Mouse (Mus musculus): Measurements from ENCODE around the gene Coq8b.
A peak's percentile ranks its signal among the peaks of the same experiment; 100 is the strongest.
"Not testable (repeated sequence)": the region's sequence is repeated elsewhere in the genome, so short reads cannot be mapped to it uniquely, and the experiment has no call there.

Coq8b gene

DNA sequence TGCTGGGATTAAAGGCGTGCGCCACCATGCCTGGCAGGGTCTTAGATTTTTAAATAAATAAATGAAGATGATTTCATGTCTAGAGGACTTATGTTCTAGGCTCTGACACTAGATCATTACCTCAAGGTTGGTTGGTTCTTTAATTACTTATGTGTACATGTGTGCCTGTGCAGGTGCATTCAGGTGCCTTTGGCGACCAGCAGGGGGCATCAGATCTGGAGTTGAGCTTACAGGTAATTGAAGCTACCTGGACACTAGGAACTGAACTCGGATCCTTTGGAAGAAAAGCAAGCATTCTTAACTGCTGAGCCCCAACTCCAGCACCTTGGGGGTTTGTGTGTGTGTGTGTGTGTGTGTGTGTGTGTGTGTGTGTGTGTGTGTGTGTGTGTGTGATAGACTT is 2.0 kb upstream of the Coq8b start:
- no peak for DNase-seq

DNA sequence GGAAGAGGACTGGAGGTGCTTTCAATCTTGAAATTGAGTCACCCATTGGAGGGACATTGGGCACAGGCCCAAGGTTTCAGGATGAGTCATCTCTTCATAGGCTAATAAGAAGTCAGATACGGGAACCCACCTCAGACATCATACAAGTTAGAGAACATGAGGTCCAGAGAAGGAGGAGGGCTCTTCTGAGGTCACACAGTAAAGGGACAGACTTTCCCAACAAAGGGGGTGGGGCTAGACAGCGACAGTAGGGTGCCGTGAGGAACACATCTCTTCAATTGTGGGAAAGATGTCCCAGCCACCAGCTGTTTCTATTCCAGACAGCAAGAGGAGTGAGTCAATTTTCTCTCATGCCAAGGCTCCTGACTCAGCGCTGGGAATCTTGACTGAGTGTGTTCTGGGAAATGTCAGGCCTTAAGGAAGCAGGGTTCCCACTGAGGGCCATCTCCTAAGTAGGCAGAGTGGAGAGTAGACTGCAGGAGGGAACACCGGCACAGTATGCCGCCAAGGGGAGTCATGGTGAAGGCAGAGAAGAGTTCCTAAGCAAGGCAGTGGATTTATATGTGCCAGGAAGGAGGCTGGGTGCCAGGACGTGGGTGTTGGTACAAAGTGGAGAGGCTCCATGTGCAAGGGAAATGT is 1.0 kb upstream of the Coq8b start:
- DNase-seq, result no peak

DNA sequence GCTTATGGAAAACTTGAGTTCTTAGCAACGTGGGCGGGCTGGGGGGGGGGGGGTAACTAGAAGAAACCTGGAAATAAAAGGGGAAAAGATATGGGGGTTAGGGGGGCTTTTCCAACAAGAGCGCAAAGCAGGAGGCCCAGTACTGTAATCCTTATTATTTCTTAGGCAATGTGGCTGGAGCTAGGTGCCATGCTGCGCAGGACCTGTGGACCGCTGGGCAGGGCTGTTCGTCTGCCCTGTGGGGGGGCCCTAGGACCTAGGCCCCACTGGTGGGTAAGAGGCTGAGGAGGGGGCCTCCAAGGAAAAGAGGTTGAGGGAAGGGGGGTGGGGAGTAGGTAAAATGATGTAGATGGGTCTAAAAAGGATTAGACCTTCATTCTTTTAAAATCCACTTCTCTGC is 477 bp downstream of the Coq8b start:
- DNase-seq, result no peak

DNA sequence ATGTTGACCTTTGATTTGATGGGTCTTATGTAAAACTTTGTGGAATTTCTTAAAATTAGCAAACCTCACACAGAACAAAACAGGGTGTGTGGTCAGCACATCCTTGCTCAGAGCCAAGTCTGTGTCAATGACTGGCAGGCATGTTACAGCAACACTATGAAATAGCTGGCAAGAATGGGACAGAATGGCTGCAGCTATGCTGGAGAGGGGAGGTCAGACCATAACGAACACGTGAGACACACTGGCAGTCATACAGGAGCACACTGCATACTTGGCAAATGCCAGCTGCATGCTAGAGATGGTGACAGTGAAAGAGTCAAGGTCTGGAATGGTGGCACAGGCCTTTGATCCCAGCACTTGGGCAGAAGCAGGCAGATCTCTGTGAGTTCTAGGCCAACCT is 2.9 kb downstream of the Coq8b start:
- DNase-seq, result no peak

DNA sequence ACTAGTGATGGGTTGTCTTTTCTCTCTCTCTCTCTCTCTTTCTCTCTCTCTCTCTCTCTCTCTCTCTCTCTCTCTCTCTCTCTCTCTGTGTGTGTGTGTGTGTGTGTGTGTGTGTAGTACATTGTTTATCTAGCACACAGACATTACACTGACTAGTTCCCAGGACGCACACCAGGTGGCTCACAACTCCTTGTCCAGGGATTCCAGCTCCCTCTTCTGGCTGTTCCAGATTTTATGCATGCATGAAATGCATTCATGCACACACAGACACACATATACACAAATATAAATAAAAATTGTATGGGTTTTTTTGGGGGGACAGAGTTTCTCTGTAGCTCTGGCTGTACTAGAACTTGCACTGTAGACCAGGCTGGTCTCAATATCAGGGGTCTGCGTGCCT is 4.7 kb downstream of the Coq8b start:
- DNase-seq, result no peak

DNA sequence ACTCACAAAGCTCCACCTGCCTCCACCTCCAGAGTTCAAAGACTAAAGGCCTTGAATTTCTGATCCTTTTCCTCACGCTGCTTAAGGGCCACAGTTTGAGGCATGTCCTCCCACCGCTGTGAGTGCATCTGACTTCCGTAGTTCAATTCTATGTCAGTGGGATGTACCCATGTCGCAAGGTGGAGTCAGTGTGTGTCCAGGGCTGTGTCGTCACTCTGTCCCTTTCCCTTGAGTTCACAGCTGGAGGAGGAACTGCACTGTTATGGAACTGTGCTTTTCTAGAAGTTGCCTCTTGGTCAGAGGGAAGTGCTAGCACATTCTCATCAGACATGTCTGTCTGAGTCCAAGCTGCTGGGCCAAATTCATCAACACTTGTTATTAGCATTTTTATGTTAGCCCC is 5.7 kb downstream of the Coq8b start:
- DNase-seq, result no peak

DNA sequence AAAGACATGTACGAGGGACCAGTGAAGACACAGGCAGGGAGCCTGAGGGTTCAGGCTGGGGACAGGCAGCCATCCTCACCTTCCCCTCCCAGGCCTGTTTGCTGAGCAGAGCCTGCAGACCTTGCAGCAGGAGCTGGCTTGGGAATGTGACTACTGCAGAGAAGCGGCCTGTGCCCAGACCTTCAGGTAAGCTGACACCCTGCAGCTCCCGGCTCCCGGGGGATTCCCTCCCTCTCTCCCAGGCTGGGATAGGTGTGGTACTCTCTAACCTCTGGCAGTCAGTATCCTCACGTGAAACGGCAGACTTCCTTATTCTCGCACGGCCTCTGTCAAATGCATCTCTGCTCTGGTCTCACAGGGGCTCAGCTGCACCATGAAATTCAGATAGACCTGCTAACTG is 10.4 kb downstream of the Coq8b start:
- no peak for DNase-seq

DNA sequence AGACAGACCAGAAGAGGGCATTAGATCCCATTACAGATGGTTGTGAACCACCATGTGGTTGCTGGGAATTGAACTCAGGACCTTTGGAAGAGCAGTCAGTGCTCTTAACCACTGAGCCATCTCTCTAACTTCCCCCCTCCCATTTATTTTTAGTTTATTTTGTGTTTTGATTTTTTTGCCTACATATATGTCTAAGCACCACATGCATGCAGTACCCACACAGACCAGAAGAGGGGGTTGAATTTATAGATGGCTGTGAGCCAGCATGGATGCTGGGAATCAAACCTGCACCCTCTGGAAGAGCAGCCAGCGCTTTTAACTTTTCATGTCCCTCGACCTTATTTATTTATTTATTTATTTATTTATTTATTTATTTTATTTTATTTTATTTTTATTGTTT is 11.3 kb downstream of the Coq8b start:
- DNase-seq, result not testable (repeated sequence)

DNA sequence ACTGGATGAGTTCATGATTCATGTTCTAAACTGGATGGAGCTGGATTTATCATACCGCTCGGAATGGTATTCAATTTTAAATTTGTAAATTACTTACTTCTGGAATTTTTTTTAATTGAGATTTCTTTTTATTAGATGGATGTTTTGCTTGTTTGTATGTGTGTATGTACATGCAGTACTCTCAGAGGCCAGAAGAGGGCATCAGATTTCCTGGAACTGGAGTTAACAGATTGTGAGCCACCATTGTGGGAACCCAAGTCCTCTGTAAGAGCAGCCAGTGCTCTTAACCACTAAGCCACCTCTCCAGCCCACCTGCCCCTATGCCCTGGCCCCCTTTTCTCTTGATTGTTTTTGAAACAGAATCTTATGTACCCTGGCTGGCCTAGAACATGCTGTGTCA is 16.3 kb downstream of the Coq8b start:
- peak in 1 of 2 experiments; percentile 49 for DNase-seq

DNA sequence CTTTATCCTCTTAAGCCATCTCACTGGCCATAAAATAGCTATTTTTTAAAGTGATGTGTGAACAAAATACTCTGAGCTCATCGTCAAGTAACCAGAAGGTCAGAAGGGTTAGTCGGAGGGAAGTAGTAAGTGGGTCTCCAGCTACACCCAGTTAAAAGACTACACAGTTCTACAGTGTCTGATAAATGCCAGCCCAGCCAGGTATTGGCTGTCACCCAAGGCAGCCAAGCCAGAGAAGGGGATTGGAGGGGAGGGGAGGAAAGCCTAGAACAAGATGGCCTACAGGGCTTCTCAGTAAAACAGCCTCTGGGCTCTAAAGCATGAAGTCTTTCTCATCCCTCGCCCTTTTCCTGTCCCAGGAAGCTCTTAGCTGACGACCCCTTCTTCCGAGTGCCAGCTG is 17.1 kb downstream of the Coq8b start:
- DNase-seq, result no peak

DNA sequence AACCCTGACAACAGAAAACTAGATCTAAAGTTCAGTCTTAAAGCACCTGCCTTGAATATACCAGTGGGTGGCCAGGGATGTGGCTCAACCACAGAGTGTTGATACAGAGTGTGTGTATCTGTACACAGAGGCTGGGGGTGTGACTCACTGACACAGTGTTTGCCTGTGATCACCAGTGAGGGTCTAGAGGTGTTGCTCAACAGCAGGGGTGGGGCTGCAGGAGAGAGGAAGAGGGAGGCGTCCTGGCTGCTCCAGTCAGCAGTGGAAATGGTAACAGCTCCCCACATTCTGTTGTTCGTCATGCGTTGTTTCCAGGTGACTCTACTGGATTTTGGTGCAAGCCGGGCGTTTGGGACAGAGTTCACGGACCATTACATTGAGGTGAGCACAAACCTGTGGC is 19.1 kb downstream of the Coq8b start:
- no peak for DNase-seq

DNA sequence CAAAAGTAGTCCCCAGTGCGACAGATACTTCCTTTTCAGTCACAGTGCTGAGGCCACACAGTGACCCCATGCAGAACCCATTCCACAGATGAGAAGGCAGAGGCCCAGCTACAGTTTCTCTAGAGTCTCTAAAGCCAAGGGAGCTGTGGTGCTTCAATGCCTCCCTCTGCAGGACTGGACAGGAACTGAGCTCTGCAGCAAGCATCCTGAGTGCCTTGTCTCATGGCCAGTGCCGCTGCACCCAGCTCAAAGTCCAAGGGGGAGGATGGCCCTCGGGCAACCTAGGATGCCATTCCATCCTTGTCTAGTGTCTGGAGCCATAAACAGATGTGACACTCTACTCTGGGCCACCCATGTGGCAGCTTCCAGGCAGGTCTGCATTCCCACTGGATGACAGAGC is 22.9 kb downstream of the Coq8b start:
- peak in 1 of 2 experiments; percentile 47 for DNase-seq

DNA sequence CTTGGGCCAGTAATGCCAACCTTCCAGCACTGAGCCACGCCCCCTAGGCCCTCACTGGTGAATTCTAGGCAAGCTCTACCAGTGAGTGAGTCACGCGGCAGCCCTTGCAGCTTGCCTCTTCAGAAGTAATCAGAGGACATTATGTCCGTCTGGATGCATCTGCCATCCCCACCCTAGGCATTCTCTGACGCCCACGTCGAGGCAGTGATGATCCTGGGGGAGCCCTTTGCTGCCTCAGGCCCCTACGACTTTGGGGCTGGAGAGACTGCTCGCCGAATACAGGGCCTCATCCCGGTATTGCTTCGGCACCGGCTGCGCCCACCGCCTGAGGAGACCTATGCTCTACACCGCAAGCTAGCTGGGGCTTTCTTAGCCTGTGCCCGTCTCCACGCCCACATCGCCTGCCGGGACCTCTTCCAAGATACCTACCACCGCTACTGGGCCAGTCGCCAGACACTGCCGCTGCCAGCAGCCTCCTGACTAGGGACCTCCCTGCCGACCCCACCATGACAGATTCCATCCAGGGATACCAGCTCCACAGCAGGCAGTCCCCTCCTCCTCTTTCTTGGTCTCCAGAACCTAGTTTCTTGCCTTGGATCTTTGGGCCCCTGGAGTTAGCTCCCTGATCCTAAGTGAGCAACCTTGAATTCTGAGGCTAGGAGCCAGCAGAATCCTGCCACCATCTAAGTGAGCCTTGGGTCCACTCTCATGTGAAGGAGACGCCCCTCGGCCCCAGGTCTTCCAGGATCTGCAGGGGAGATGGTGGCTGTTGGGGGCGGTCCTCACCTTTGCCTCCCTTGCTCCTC is 24.4 kb downstream of the Coq8b start:
- DNase-seq, result peak; percentile 76

DNA sequence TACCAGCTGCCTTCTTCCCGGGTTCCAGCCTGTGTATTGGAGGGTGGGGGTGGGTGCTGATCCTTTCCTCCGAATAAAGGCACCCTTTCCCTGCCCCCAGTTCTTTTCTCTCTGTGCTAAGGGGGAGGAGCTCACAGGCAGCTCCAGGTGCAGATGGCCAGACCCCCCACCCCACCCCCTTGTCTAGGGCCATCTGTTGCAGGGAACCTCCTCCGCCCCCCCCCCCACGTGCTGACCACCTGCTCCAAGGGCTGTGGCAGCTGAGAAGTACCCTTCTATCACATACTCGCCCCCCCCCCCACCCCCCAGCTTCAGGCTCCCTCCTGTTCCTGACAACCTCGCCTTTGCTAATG is 25.0 kb downstream of the Coq8b start:
- peak in 1 of 2 experiments; percentile 58 for DNase-seq

DNA sequence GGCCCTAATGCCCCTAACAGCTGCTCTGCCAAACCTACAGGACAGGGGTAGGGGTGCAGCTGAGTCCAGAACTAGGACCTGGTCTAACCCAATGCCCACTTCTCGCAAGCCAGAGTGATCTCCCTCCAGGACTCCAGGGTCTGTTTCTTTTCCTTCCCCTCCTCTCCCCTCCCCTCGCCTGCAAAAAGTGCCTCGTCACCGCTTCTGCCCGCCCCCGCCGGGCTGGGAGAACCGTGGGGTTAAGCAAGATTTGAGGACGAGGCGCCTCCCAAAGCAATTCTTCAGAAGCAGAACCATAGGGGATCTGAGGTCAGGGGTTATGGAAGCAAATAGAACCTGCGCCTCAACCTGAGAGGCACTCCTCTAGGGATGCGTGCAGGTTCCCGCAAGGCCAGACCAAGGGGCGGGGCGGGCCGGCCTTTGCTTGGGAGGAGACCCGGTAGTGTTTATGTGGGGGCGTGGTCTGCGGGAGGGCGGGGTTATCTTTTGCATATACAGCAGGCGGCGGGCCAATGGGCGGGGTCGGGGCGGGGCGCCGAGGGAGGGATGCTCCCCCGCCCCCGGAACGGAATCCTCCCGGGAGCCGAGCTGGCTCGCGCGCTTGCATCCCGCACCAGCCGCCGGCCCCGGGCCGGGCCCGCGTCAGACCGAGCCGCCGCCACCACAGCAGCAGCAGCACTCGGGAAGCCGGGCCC is 25.5 kb downstream of the Coq8b start, which contains the start of gene Numbl:
Gene Numbl (plus strand): TSS at position 229 of the 695 bp plus-strand sequence.
- DNase-seq, result peak; percentile 95 to 97

DNA sequence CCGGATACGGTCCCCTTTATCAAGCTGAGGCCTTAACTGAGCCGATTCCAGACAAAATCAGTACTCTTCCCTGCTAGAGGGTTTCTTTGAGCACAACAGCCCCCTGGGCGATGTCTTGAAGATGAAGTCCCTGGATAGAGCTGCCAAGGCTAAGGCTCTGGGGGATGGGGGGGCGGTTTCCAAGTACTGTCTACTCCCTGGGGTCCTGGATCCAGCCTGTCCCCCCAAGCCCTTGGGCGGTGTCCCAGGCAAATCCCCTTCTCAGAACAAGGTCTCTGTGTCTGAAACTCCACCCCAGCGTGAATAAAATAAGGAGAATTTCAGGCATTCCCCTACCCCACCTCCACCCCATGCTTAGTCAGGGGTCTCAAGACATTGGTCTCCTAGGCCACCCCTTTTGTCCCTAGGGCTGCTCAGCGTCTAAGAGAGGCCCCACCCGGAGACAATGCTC is 26.5 kb downstream of the Coq8b start:
- peak; percentile 28 to 31 for DNase-seq

DNA sequence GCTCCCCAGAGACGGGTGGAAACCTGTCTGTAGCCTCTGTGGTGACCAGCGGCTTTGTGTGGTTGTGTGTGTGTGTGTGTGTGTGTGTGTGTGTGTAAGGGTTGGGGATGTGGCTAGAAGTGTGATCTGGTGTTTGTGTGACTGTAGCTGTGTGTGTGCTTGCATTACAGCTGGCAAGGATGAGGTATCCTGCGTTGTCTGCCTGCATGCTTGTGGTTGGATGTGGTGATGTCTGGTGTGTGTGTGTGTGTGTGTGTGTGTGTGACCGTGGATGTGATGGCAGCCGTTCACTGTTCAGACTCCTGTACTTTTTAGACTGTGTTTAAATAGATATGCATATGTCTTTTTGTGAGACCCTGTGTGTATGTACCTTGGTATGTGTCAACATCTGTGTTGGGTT is 26.9 kb downstream of the Coq8b start:
- peak in 1 of 2 experiments; percentile 26 for DNase-seq

DNA sequence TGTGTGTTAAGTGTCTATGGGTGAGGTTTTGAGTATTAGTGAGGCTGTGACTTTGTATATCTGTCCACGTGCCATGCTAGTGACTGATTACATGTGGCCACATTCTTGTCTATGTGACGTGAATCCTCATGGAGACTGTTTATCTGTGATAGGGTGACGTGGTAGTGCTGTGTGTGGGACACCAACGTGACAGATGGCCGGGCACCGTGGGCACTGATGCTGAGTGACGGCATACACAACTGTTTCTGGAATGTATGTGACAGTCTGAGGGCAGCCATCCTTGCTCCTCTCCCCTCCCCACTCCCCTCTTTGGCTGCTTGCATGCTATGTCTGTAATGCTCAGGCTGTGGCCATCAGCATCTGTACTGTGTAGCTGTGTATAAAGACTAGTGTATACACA is 28.0 kb downstream of the Coq8b start:
- DNase-seq, result peak; percentile 31 to 35

DNA sequence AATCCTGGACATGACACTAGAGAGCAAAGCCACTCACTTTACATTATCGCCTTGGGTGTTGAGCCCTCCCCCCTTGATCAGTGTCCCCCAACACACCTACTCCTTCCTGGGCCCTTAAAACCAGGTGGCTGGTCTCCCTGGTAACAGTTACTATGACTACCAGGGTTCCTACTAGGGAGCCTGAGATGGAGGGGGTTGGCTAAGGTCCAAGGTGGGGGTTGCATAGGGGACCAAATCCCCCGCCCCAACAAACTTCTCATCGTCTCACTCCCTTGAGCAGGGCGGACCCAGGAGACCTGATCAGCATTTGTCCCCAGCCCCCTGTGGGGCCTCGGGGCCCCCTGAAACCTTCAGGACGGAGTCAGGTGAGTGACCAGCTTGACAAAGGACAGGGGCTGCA is 29.1 kb downstream of the Coq8b start:
- DNase-seq, result no peak

DNA sequence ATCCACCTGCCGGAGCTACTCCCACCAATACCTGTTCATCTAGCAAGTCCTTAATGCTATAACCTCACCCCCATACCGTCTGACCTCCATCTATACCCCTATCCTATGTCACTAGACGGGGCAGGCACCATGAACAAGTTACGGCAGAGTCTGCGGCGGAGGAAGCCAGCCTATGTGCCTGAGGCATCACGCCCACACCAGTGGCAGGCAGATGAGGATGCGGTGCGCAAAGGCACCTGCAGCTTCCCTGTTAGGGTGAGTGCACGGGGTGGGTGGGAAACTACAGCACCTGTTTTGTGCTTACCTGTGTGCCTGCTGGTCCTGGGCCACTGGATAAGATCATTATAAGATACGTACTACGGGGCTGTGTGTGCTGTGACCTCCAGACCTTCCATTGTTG is 31.9 kb downstream of the Coq8b start:
- no peak for DNase-seq

DNA sequence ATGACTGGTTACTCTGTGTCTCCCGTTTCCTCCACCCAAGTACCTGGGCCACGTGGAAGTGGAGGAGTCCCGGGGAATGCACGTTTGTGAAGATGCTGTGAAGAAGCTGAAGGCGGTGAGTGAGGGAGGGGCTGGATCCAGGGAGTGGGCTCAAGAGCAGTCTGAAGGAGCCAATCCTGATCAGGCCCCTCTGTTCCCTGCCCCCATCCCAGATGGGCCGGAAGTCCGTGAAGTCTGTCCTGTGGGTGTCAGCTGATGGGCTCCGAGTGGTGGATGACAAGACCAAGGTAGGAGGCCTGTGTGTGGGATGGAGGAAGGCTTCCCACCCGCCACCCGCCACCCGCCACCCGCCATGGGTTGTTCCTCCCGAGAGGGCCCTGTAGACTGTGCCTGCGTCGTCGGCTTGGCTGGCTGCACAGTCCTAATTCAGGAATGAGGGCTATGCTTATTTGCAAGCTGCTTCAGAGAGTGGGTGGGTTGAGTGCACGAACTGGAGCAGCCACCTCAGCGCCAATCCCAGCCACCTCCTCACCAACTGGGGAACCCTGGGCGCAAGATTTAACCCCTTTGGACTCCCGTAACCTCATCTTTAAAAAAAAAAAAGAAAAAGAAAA is 33.8 kb downstream of the Coq8b start:
- DNase-seq, result no peak

DNA sequence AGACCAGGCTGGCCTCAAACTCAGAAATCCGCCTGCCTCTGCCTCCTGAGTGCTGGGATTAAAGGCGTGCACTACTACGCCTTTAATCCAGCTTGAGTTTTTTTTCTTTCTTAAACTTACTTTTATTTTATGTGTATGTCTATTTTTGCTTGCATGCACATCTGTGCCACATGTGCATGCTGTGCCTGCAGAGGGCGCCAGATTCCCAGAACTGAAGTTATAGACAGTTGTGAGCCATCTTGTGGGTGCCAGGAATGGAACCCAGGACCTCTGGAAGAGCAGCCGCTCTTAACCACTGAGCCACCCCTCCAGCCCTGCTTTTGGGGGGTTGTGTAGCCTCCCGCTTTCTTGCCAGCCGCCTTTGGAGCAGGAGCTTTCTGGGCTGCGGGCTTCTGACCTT is 38.6 kb downstream of the Coq8b start:
- DNase-seq, result no peak

DNA sequence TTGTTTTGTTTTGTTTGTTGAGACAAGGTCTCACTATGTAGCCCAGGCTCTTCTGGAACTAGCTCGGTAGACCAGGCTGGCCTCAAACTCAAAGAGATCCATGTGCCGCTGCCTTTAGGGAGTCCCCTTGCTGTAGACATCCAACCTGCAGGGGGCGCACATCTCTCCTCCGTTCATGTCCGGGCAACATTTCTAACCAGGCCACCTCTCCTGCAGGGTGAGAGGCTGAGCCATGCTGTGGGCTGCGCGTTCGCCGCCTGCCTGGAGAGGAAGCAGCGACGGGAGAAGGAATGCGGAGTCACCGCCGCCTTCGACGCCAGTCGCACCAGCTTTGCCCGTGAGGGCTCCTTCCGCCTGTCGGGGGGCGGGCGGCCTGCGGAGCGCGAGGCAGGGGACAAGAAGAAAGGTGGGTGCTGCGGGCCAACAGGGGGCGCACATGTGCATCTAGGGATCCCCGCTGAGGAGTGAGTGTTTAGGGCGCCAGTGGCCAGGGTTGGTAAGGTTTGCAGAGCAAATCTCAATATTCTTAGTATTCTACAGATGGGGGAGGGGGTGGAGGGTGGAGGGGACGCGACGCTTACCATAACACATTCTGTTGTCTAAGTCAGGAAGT is 41.0 kb downstream of the Coq8b start:
- peak in 1 of 2 experiments; percentile 45 for DNase-seq

Data from cerebellum, postnatal 36 days (tissue).